Mouse (Mus musculus): ENCODE measurements around the gene Hdhd3. TPM values are rescaled to one million over a fixed set of nuclear protein-coding genes. Genes with fewer than 3 reads are reported as not detected.

Gene Hdhd3
- polyA plus RNA-seq, 1 experiment = 26.8 TPM

- Histone ChIP-seq H3K4me2 (ENCODE audit: low read depth) (peak overlapping the region; percentile 74), H3K79me2 (ENCODE audit: control insufficient read depth, insufficient read depth) (no peaks in the 10 kb centered on the region), H3K4me3 (peak overlapping the region; percentile 43), H3K36me3 (ENCODE audit: control insufficient read depth, insufficient read depth) (no peaks in the 10 kb centered on the region), H3ac (ENCODE audit: control insufficient read depth, insufficient read length) (peak overlapping the region; percentile 17), H3K27me3 (ENCODE audit: control insufficient read depth, insufficient read depth, insufficient read length) (no peaks in the 10 kb centered on the region)
- TF ChIP-seq TCF3 (IDR thresholded peaks at IDR 0.05; ENCODE audit: insufficient read length, low read depth) = no peak
- TF ChIP-seq SRF (IDR thresholded peaks at IDR 0.05; ENCODE audit: control insufficient read depth, insufficient read length, low read depth) = no peak
- TF ChIP-seq POLR2AphosphoS2 (IDR thresholded peaks at IDR 0.05; ENCODE audit: insufficient read length, low read depth) = no peak
- TF ChIP-seq MAX (IDR thresholded peaks at IDR 0.05; ENCODE audit: low read depth) = no peak
- no peak for TF ChIP-seq USF1 (IDR thresholded peaks at IDR 0.05; ENCODE audit: low read depth)
- TF ChIP-seq TCF12 (IDR thresholded peaks at IDR 0.05; ENCODE audit: insufficient read depth, poor library complexity, severe bottlenecking) = no peak
- TF ChIP-seq REST (IDR thresholded peaks at IDR 0.05; ENCODE audit: insufficient read depth, insufficient read length) = no peak
- TF ChIP-seq CEBPB (IDR thresholded peaks at IDR 0.05; ENCODE audit: insufficient read depth, poor library complexity, severe bottlenecking) = no peak
- no peak for TF ChIP-seq E2F4 (IDR thresholded peaks at IDR 0.05; ENCODE audit: insufficient read depth)
These were observed 1.7 kb downstream of the Hdhd3 start for GRCm38 (mm10) chr4:62501534-62501933.

- Histone ChIP-seq H3ac (ENCODE audit: control insufficient read depth, insufficient read length) (no peak overlapping the region), H3K79me2 (ENCODE audit: control insufficient read depth, insufficient read depth) (no peaks in the 10 kb centered on the region), H3K27me3 (ENCODE audit: control insufficient read depth, insufficient read depth, insufficient read length) (no peaks in the 10 kb centered on the region), H3K4me3 (peak overlapping the region; percentile 43), H3K36me3 (ENCODE audit: control insufficient read depth, insufficient read depth) (no peaks in the 10 kb centered on the region), H3K4me2 (ENCODE audit: low read depth) (peak overlapping the region; percentile 74)
- TF ChIP-seq POLR2AphosphoS2 (IDR thresholded peaks at IDR 0.05; ENCODE audit: insufficient read length, low read depth) (no peak), SRF (IDR thresholded peaks at IDR 0.05; ENCODE audit: control insufficient read depth, insufficient read length, low read depth) (no peak), E2F4 (IDR thresholded peaks at IDR 0.05; ENCODE audit: insufficient read depth) (no peak)
These were observed 2.5 kb downstream of the Hdhd3 start for GRCm38 (mm10) chr4:62500799-62501198.

GRCm38 (mm10) chr4:62496815-62497214, 6.5 kb downstream of the Hdhd3 start:
- TF ChIP-seq CEBPB (IDR thresholded peaks at IDR 0.05; ENCODE audit: insufficient read depth, poor library complexity, severe bottlenecking) = peak; percentile 73; the same call in 1 of the 2 replicates
- no peak for TF ChIP-seq POLR2AphosphoS2 (IDR thresholded peaks at IDR 0.05; ENCODE audit: insufficient read length, low read depth)
- TF ChIP-seq SRF (IDR thresholded peaks at IDR 0.05; ENCODE audit: control insufficient read depth, insufficient read length, low read depth) = no peak
- TF ChIP-seq REST (IDR thresholded peaks at IDR 0.05; ENCODE audit: insufficient read depth, insufficient read length) = no peak
- peak; percentile 61 for TF ChIP-seq MAX (IDR thresholded peaks at IDR 0.05; ENCODE audit: low read depth)
- H3ac ChIP-seq (ENCODE audit: control insufficient read depth, insufficient read length) = no peak overlapping the region
- H3K79me2 ChIP-seq (ENCODE audit: control insufficient read depth, insufficient read depth) = no peaks in the 10 kb centered on the region
- H3K4me3 ChIP-seq = no peak overlapping the region
- H3K4me2 ChIP-seq (ENCODE audit: low read depth) = peak overlapping the region; percentile 34
- H3K36me3 ChIP-seq (ENCODE audit: control insufficient read depth, insufficient read depth) = no peaks in the 10 kb centered on the region
- no peaks in the 10 kb centered on the region for H3K27me3 ChIP-seq (ENCODE audit: control insufficient read depth, insufficient read depth, insufficient read length)

GRCm38 (mm10) chr4:62495946-62496345, 7.3 kb downstream of the Hdhd3 start:
- no peaks in the 10 kb centered on the region for H3K79me2 ChIP-seq (ENCODE audit: control insufficient read depth, insufficient read depth)

GRCm38 (mm10) chr4:62494230-62494629, 9.0 kb downstream of the Hdhd3 start:
- no peak overlapping the region for H3ac ChIP-seq (ENCODE audit: control insufficient read depth, insufficient read length)
- no peak overlapping the region for H3K4me3 ChIP-seq
- peak overlapping the region; percentile 5 for H3K4me2 ChIP-seq (ENCODE audit: low read depth)
- no peaks in the 10 kb centered on the region for H3K79me2 ChIP-seq (ENCODE audit: control insufficient read depth, insufficient read depth)
- H3K27me3 ChIP-seq (ENCODE audit: control insufficient read depth, insufficient read depth, insufficient read length) = no peaks in the 10 kb centered on the region
- no peaks in the 10 kb centered on the region for H3K36me3 ChIP-seq (ENCODE audit: control insufficient read depth, insufficient read depth)
- no peak for TF ChIP-seq USF1 (IDR thresholded peaks at IDR 0.05; ENCODE audit: low read depth)
- peak in 1 of 3 experiments; percentile 66 for TF ChIP-seq MYOD1 (IDR thresholded peaks at IDR 0.05; ENCODE audit: control insufficient read depth in 1 of 3, insufficient read length in 2 of 3, low read depth in 2 of 3)
- peak in 1 of 3 experiments; percentile 87 for TF ChIP-seq MYOG (IDR thresholded peaks at IDR 0.05; ENCODE audit: control insufficient read depth in 1 of 3, insufficient read depth in 1 of 3, insufficient read length in 2 of 3, low read depth in 2 of 3)
- TF ChIP-seq TCF3 (IDR thresholded peaks at IDR 0.05; ENCODE audit: insufficient read length, low read depth) = no peak
- no peak for TF ChIP-seq POLR2AphosphoS2 (IDR thresholded peaks at IDR 0.05; ENCODE audit: insufficient read length, low read depth)
- TF ChIP-seq TCF12 (IDR thresholded peaks at IDR 0.05; ENCODE audit: insufficient read depth, poor library complexity, severe bottlenecking) = peak; percentile 77
- no peak for TF ChIP-seq CEBPB (IDR thresholded peaks at IDR 0.05; ENCODE audit: insufficient read depth, poor library complexity, severe bottlenecking)
- no peak for TF ChIP-seq E2F4 (IDR thresholded peaks at IDR 0.05; ENCODE audit: insufficient read depth)
- no peak for TF ChIP-seq MAX (IDR thresholded peaks at IDR 0.05; ENCODE audit: low read depth)
- TF ChIP-seq REST (IDR thresholded peaks at IDR 0.05; ENCODE audit: insufficient read depth, insufficient read length) = no peak
- no peak for TF ChIP-seq SRF (IDR thresholded peaks at IDR 0.05; ENCODE audit: control insufficient read depth, insufficient read length, low read depth)
- no peak for TF ChIP-seq POLR2A (IDR thresholded peaks at IDR 0.05; ENCODE audit: insufficient read length, low read depth)

More at GRCm38 (mm10) chr4:62495946-62496345, 7.3 kb downstream of the Hdhd3 start:
- no peaks in the 10 kb centered on the region for H3K27me3 ChIP-seq (ENCODE audit: control insufficient read depth, insufficient read depth, insufficient read length)
- H3ac ChIP-seq (ENCODE audit: control insufficient read depth, insufficient read length) = no peak overlapping the region
- peak overlapping the region; percentile 34 for H3K4me2 ChIP-seq (ENCODE audit: low read depth)
- H3K4me3 ChIP-seq = no peak overlapping the region
- H3K36me3 ChIP-seq (ENCODE audit: control insufficient read depth, insufficient read depth) = no peaks in the 10 kb centered on the region
- no peak for TF ChIP-seq E2F4 (IDR thresholded peaks at IDR 0.05; ENCODE audit: insufficient read depth)
- TF ChIP-seq CEBPB (IDR thresholded peaks at IDR 0.05; ENCODE audit: insufficient read depth, poor library complexity, severe bottlenecking) = no peak
- peak in 1 of 3 experiments; percentile 34 for TF ChIP-seq MYOG (IDR thresholded peaks at IDR 0.05; ENCODE audit: control insufficient read depth in 1 of 3, insufficient read depth in 1 of 3, insufficient read length in 2 of 3, low read depth in 2 of 3)
- no peak for TF ChIP-seq POLR2AphosphoS2 (IDR thresholded peaks at IDR 0.05; ENCODE audit: insufficient read length, low read depth)
- TF ChIP-seq REST (IDR thresholded peaks at IDR 0.05; ENCODE audit: insufficient read depth, insufficient read length) = no peak
- TF ChIP-seq MYOD1 (IDR thresholded peaks at IDR 0.05; ENCODE audit: control insufficient read depth in 1 of 3, insufficient read length in 2 of 3, low read depth in 2 of 3) = no peak
- no peak for TF ChIP-seq TCF12 (IDR thresholded peaks at IDR 0.05; ENCODE audit: insufficient read depth, poor library complexity, severe bottlenecking)

All from myocyte (in vitro differentiated cells).